Mouse (Mus musculus) forebrain, postnatal 0 days (tissue): ENCODE measurements around the gene Cenpt. TPM values are rescaled to one million over a fixed set of nuclear protein-coding genes. Genes with fewer than 3 reads are reported as not detected.

Experiments
- ATAC-seq: fragments of 200-750 bp; cut with Nextera tagmentation; 2 replicates; pipeline ENCODE4 v1.8.0; 2017; ENCODE audit warnings: mild to moderate bottlenecking, moderate library complexity
- DNase-seq: peaks from one replicate; pipeline ENCODE4 v3.0.0-alpha.2; 2015
- H3K27ac ChIP-seq: fragments of 300-500 bp; sonication (generic); 2 replicates; pipeline ENCODE4 v1.5.1; 2014; ENCODE audit warnings: low read depth, mild to moderate bottlenecking, antibody characterized with exemption, low read length, moderate library complexity, mixed read lengths
- H3K27me3 ChIP-seq: fragments of 300-500 bp; sonication (generic); 2 replicates; pipeline ENCODE4 v1.6.1; 2014; ENCODE audit warnings: mild to moderate bottlenecking, low read length, mixed read lengths; ENCODE audit not compliant: insufficient read depth
- H3K36me3 ChIP-seq: fragments of 300-500 bp; sonication (generic); 2 replicates; pipeline ENCODE4 v1.6.1; 2014; ENCODE audit warnings: mild to moderate bottlenecking, moderate library complexity; ENCODE audit not compliant: insufficient read depth
- H3K4me1 ChIP-seq: fragments of 300-500 bp; sonication (generic); 2 replicates; pipeline ENCODE4 v1.6.1; 2014; ENCODE audit warnings: antibody characterized with exemption; ENCODE audit not compliant: insufficient read depth
- H3K4me2 ChIP-seq: fragments of 300-500 bp; sonication (generic); 2 replicates; pipeline ENCODE4 v1.6.1; 2014; ENCODE audit warnings: low read depth, mild to moderate bottlenecking, moderate library complexity
- H3K4me3 ChIP-seq: fragments of 300-500 bp; sonication (generic); 2 replicates; pipeline ENCODE4 v1.5.1; 2014; ENCODE audit warnings: low read depth, low read length, mixed read lengths
- H3K9ac ChIP-seq: fragments of 300-500 bp; sonication (generic); 2 replicates; pipeline ENCODE4 v1.6.1; 2014; ENCODE audit warnings: mild to moderate bottlenecking
- H3K9me3 ChIP-seq: fragments of 300-500 bp; sonication (generic); 2 replicates; pipeline ENCODE4 v1.6.1; 2016; ENCODE audit warnings: low read length
- CTCF ChIP-seq: sonication (generic); IDR thresholded peaks from 2 replicates; pipeline ENCODE4 v1.5.1; 2016; ENCODE audit warnings: antibody characterized with exemption, control low read depth, low read depth
- WGBS: fragments of 180-500 bp; shearing (Covaris S2); extraction: QIAGEN DNeasy Blood & Tissue Kit; methylation state at CpG from one replicate; pipeline ENCODE4 v1.1.7; 2014; 5-methylcytosine and 5-hydroxymethylcytosine counted together
- polyA plus RNA-seq: library from polyadenylated mRNA; unstranded; fragments of >200 nt; fragmentation: Nextera tagmentation; extraction: Ambion mirVana; gene quantifications from 2 replicates; pipeline ENCODE4 v1.2.1, GENCODE M21; 2015
- total RNA-seq: library from RNA; depleted of rRNA; stranded (reverse); fragments of >200 nt; gene quantifications from 2 replicates; pipeline ENCODE4 v1.2.3, GENCODE M21; 2014

Cenpt gene
- total and polyA plus RNA-seq, 2 experiments from 2014 or later, result 42.4 to 42.8 TPM

DNA sequence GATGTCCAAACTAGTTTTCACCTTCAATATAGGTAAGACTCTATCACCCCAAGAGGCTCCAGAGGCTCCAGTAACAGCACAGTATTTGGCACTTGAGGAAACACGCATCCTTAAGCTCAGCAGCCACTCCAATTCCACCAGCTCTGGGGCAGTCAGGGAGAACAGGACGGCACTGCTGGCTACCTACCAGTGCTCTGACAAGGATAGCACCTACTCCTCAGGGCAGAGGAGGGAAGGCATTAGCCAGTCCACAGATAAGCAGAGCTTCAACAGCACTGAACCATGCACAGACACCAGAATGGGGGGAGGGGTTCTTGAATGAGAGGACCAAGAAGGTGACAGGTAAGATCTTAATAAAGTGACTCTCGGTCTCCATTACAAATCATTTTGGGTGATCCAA, 33.4 kb downstream of the Cenpt start:
- H3K27me3 ChIP-seq, result no peaks in the 10 kb centered on the region
- H3K9me3 ChIP-seq, result no peaks in the 10 kb centered on the region
- peaks cover 35% of the 10 kb centered on the region for H3K36me3 ChIP-seq
- H3K4me1 ChIP-seq, result no peaks in the 10 kb centered on the region
- DNase-seq, result no peak
- no peak for TF ChIP-seq CTCF
- H3K4me2 ChIP-seq, result no peak overlapping the region
- no peak for ATAC-seq
- no peak overlapping the region for H3K27ac ChIP-seq
- WGBS, result 97% methylated on average over 3 of the region's 3 CpGs
- H3K4me3 ChIP-seq, result no peak overlapping the region
- no peak overlapping the region for H3K9ac ChIP-seq

DNA sequence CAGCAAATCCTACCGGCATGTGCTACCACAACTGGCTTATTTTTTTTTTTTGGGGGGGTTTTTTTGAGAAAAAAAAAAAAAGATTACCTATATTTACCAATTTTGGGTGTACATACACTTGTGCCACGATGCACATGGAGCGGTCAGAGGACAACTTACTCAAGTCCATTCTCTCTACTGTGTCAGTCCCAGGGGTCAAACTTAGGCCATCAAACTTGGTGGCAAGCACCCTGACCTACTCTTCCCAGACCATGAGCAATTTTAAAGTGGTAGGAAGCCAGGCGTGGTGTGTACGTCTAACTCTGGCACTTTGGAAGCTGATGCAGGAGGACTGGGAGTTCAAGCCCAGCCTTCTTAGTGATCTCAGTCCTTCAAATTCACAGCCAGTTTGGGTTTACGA, 39.8 kb downstream of the Cenpt start:
- no peaks in the 10 kb centered on the region for H3K4me1 ChIP-seq
- H3K9ac ChIP-seq, result no peak overlapping the region
- no peaks in the 10 kb centered on the region for H3K27me3 ChIP-seq
- H3K27ac ChIP-seq, result no peak overlapping the region
- DNase-seq, result no peak
- no peak overlapping the region for H3K4me2 ChIP-seq
- H3K9me3 ChIP-seq, result no peaks in the 10 kb centered on the region
- 0 out of 2 replicates have a peak, but pooled peaks cover 3% of the 10 kb centered on the region for H3K36me3 ChIP-seq
- WGBS, result 97% methylated on average over 6 of the region's 6 CpGs
- TF ChIP-seq CTCF, result no peak
- H3K4me3 ChIP-seq, result no peak overlapping the region
- ATAC-seq, result no peak

DNA sequence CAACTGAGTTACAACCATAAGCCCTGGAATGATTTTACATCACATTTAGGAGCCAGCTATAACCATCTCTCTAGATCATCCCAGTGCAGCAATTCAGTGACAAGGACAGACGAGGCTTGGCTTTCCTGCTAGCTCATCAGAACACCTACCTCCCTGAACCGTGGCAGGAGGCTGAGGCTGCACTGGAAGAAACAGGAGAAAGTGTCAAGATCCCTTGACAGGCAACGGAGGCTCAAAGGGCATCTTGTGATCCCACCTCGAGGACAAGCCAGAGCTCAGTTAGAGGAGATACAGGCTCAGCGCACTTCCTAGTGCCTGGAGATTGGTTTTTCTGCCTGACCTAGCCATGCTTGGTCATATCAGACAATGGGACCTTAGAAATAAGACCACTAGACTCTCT, 40.6 kb downstream of the Cenpt start:
- no peaks in the 10 kb centered on the region for H3K4me1 ChIP-seq

DNA sequence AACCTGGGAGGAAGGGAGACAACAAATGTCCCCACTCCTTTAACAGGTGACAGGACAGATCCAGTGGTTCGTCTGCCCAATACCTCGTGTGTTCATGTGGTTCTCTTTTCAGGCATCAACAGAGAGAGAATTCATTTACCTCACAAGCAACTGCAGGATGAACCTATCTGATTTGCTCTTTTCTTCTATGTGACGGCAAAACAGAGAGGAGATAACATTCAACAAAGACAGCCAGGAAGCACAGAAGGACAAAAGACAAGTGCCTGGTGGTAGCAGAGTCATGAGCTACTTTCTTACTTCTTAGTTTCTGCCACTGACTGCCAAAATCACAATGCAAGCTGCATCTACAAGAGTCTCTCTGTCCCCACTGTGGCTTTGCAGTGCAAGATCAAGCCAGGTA, 41.5 kb downstream of the Cenpt start:
- H3K4me1 ChIP-seq, result no peaks in the 10 kb centered on the region

More for the DNA sequence above, 40.6 kb downstream of the Cenpt start:
- Histone ChIP-seq H3K27me3 (no peaks in the 10 kb centered on the region), H3K4me3 (no peak overlapping the region), H3K4me2 (no peak overlapping the region), H3K9me3 (no peaks in the 10 kb centered on the region), H3K36me3 (no peaks in the 10 kb centered on the region), H3K9ac (no peak overlapping the region), H3K27ac (no peak overlapping the region)
- ATAC-seq (no peak), DNase-seq (no peak)
- no peak for TF ChIP-seq CTCF
- 94% methylated on average over 5 of the region's 5 CpGs for WGBS

DNA sequence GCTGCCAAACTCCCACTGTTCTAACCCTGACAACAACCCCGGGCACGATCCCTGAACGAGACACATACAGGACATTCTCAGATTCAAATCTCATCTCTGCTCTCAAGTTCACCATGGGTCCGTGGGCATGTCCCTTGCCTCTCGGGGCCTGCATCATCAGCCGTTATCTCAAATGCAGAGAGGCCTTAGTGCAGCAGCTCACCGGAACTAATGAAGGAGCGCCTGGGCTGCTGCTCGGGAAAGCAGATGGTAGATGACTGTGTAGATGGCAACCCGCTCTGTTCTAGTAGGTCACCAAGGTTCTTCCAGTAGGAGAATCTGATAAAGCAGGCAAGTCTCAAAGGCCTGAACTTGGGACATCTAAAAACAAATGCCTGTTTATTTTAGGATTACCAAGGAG, 42.0 kb downstream of the Cenpt start:
- 91% methylated on average over 10 of the region's 10 CpGs for WGBS
- no peak overlapping the region for H3K27ac ChIP-seq
- no peak for DNase-seq

More for the DNA sequence above, 41.5 kb downstream of the Cenpt start:
- Histone ChIP-seq H3K4me2 (no peak overlapping the region), H3K36me3 (no peaks in the 10 kb centered on the region), H3K27ac (no peak overlapping the region), H3K9me3 (no peaks in the 10 kb centered on the region), H3K27me3 (no peaks in the 10 kb centered on the region), H3K4me3 (no peak overlapping the region), H3K9ac (no peak overlapping the region)
- WGBS, result 75% methylated on average over 3 of the region's 3 CpGs
- no peak for TF ChIP-seq CTCF
- no peak for DNase-seq
- no peak for ATAC-seq

DNA sequence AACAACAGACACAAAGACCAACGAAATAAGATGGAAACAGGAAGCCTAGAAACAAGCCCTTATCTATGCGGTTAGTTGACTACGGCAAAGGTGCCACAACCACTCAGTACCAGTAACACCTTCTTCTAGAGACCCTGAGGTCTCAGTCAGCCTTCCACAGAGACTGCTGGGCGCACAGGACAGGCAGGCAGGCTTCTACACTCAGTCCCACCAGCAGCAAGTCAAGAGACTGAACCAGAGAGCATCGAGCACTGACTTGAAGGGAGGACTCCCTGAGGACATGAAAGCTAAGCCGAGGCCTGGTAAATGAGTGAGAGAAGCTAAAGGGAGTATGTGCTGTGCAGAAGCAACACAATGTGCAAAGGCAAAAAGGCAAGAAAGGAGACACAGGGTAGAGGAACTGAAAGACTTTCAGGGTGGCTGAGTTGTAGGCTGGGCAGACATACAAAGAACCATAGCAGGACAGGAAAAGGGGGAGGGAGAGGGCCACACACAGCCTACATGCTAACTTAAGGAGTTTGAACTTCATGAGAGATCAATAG, 42.8 kb downstream of the Cenpt start:
- DNase-seq (no peak), ATAC-seq (no peak)
- Histone ChIP-seq H3K4me2 (no peak overlapping the region), H3K4me1 (no peaks in the 10 kb centered on the region), H3K36me3 (no peaks in the 10 kb centered on the region), H3K27me3 (no peaks in the 10 kb centered on the region), H3K9ac (no peak overlapping the region), H3K9me3 (no peaks in the 10 kb centered on the region), H3K27ac (no peak overlapping the region), H3K4me3 (no peak overlapping the region)
- WGBS, result 92% methylated on average over 6 of the region's 6 CpGs
- TF ChIP-seq CTCF, result no peak

More for the DNA sequence above, 42.0 kb downstream of the Cenpt start:
- no peaks in the 10 kb centered on the region for H3K27me3 ChIP-seq
- no peak for ATAC-seq
- no peaks in the 10 kb centered on the region for H3K9me3 ChIP-seq
- no peak overlapping the region for H3K4me3 ChIP-seq
- no peaks in the 10 kb centered on the region for H3K4me1 ChIP-seq
- no peak for TF ChIP-seq CTCF
- no peaks in the 10 kb centered on the region for H3K36me3 ChIP-seq
- no peak overlapping the region for H3K4me2 ChIP-seq
- H3K9ac ChIP-seq, result no peak overlapping the region

DNA sequence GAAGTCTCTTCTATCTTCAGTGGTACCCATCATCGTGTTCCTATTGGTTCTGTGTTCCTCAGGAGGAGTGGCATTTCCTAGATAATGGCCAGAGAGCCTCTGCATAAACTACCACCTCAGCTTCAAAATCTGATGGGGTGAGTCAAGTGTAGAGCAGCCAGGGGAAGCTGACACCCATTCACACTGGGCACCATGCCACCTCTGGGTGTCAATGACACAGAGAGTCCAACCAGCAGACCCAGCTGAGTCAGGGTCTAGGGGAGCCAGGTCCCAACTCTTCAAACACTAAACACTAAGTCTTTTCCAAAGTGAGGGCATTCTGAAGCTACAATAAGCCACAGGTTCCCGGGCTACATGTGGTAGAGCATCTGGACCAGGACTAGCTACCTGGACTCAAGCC, 44.6 kb downstream of the Cenpt start:
- no peak for ATAC-seq
- TF ChIP-seq CTCF, result no peak
- WGBS, result 95% methylated on average over 2 of the region's 2 CpGs

DNA sequence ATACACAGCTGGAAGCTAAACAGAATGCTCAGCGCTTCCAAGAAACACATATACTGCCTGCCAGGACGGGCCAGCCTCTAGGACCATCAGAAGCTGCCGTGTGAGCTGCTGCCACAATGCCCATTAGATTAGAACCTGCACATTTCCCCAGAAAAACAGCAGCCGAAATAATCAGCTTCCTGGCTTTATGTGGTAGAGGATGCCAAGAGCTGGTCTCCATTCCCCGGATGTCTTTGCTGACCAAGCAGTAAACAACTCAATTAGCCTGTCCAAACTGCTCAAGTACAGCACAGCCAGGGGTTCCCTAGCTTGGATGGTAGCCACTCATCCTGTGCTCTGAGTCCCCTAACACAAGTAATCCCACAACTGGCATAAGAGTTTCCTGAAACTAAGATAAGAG, 45.3 kb downstream of the Cenpt start:
- ATAC-seq, result no peak
- Histone ChIP-seq H3K27ac (no peak overlapping the region), H3K4me1 (no peaks in the 10 kb centered on the region), H3K9me3 (no peaks in the 10 kb centered on the region), H3K4me2 (no peak overlapping the region), H3K36me3 (no peaks in the 10 kb centered on the region; the same call in 1 of the 2 replicates), H3K27me3 (no peaks in the 10 kb centered on the region), H3K9ac (no peak overlapping the region), H3K4me3 (no peak overlapping the region)
- no peak for TF ChIP-seq CTCF
- 78% methylated on average over 5 of the region's 5 CpGs for WGBS
- no peak for DNase-seq

More for the DNA sequence above, 44.6 kb downstream of the Cenpt start:
- Histone ChIP-seq H3K4me1 (no peaks in the 10 kb centered on the region), H3K4me2 (no peak overlapping the region), H3K36me3 (no peaks in the 10 kb centered on the region; the same call in 1 of the 2 replicates), H3K9ac (no peak overlapping the region), H3K27me3 (no peaks in the 10 kb centered on the region), H3K4me3 (no peak overlapping the region), H3K9me3 (no peaks in the 10 kb centered on the region), H3K27ac (no peak overlapping the region)
- no peak for DNase-seq
